In genomic region chr4:128912085-128912484, GRCm38 (mm10) we compare ENCODE assay signal across 20 mouse cellular contexts. TPM values are rescaled to one million over a fixed set of nuclear protein-coding genes. Genes with fewer than 3 reads are reported as not detected.
"Had no signal": no experiment of that assay in that cellular context is flagged by ENCODE, and none has a peak within 500 bp of the region (broad histone marks: within the 10 kb centered on the region; RNA-seq: fewer than 3 reads in every experiment).

No protein-coding gene starts in this region.

- DNase-seq: lung, adult 18-20 months; lung, embryonic 14.5 days; lung, postnatal 10 days; lung, postnatal 4 days; midbrain, embryonic 14.5 days; retina, postnatal 1 day; right cerebral cortex, adult 18-20 months; right cerebral cortex, postnatal 25 days; right cerebral cortex, postnatal 4 days; spleen, adult 18-20 months; thymus, adult 18-20 months; thymus, postnatal 14 days; thymus, postnatal 36 days had no signal

- H3K4me3 ChIP-seq: midbrain, embryonic 10.5 days; midbrain, embryonic 12.5 days; myocyte; neural tube, embryonic 13.5 days; neural tube, embryonic 15.5 days had no signal

- H3K4me2 ChIP-seq: lung, embryonic 14.5 days; midbrain, embryonic 12.5 days; neural tube, embryonic 13.5 days; neural tube, embryonic 15.5 days had no signal

- ATAC-seq: midbrain, embryonic 16.5 days had no signal

- H3K27ac ChIP-seq: midbrain, embryonic 10.5 days; midbrain, embryonic 12.5 days; neural tube, embryonic 13.5 days; neural tube, embryonic 15.5 days had no signal

- H3K9me3 ChIP-seq: midbrain, embryonic 10.5 days; midbrain, embryonic 12.5 days; neural tube, embryonic 13.5 days; neural tube, embryonic 15.5 days had no signal

- H3K27me3 ChIP-seq: neural tube, embryonic 15.5 days had no signal

- H3K9ac ChIP-seq: lung, embryonic 14.5 days; midbrain, embryonic 12.5 days; neural tube, embryonic 13.5 days; neural tube, embryonic 15.5 days had no signal

RNA-seq across cellular contexts. Expression of gene Azin2, which starts 50.2 kb away (rescaled TPM):
- total RNA-seq: megakaryocyte-erythroid progenitor cell, adult 5-6 weeks had no signal
